Mouse (Mus musculus): ENCODE measurements around the gene Zswim5. TPM values are rescaled to one million over a fixed set of nuclear protein-coding genes. Genes with fewer than 3 reads are reported as not detected.

Gene Zswim5
- polyA plus RNA-seq (2017; shearing (Covaris generic)): under 1 TPM; 0.04 to 0.21 TPM

GRCm38 (mm10) chr4:116876995-116877728, at the start of gene Zswim5:
Gene Zswim5 (plus strand): TSS chr4:116877376.

GRCm38 (mm10) chr4:116993672-116994621, 116.8 kb downstream of the Zswim5 start, which contains the start of gene Urod:
Gene Urod (minus strand): TSS chr4:116994413.

GRCm38 (mm10) chr4:116995131-116995797, 118.1 kb downstream of the Zswim5 start, which contains the start of gene Hectd3:
Gene Hectd3 (plus strand): TSS chr4:116995317.

GRCm38 (mm10) chr4:117019206-117020134, 142.3 kb downstream of the Zswim5 start, which contains the start of gene Eif2b3:
Gene Eif2b3 (plus strand): TSS chr4:117019402.

Other genes starting within 250 kb of the Zswim5 start
- 10 to 100 TPM; 50.5 to 76.9 TPM for gene Nasp, start 249.4 kb upstream of the Zswim5 start, polyA plus RNA-seq (2017; shearing (Covaris generic))
- 100 to 1,000 TPM; 297 to 376 TPM for gene Akr1a1, start 225.7 kb upstream of the Zswim5 start, polyA plus RNA-seq (2017; shearing (Covaris generic))
- gene Prdx1, start 191.8 kb upstream of the Zswim5 start, polyA plus RNA-seq (2017; shearing (Covaris generic)): 100 to 1,000 TPM; 622 to 762 TPM
- 1 to 10 TPM; 4.0 to 8.7 TPM for gene Mmachc, start 169.0 kb upstream of the Zswim5 start, polyA plus RNA-seq (2017; shearing (Covaris generic))
- 1 to 10 TPM; 7.5 to 7.7 TPM for gene Ccdc163, start 168.9 kb upstream of the Zswim5 start, polyA plus RNA-seq (2017; shearing (Covaris generic))
- 1 to 10 TPM; 4.7 to 6.6 TPM for gene Tesk2, start 156.4 kb upstream of the Zswim5 start, polyA plus RNA-seq (2017; shearing (Covaris generic))
- 10 to 100 TPM; 31.7 to 36.5 TPM for gene Toe1, start 69.7 kb upstream of the Zswim5 start, polyA plus RNA-seq (2017; shearing (Covaris generic))
- gene Mutyh, start 69.7 kb upstream of the Zswim5 start, polyA plus RNA-seq (2017; shearing (Covaris generic)): 10 to 100 TPM; 11.3 to 13.3 TPM
- under 1 TPM; 0.18 to 0.44 TPM for gene Hpdl, start 55.7 kb upstream of the Zswim5 start, polyA plus RNA-seq (2017; shearing (Covaris generic))
- 100 to 1,000 TPM in 1 of 2 experiments, 10 to 100 TPM in 1; 96.6 to 135 TPM for gene Urod, start 117.0 kb downstream of the Zswim5 start, polyA plus RNA-seq (2017; shearing (Covaris generic))
- 10 to 100 TPM; 30.4 to 36.9 TPM for gene Hectd3, start 117.9 kb downstream of the Zswim5 start, polyA plus RNA-seq (2017; shearing (Covaris generic))
- 10 to 100 TPM; 21.8 to 30.6 TPM for gene Eif2b3, start 142.0 kb downstream of the Zswim5 start, polyA plus RNA-seq (2017; shearing (Covaris generic))
- under 1 TPM; 0.10 to 0.16 TPM for gene Ptch2, start 218.7 kb downstream of the Zswim5 start, polyA plus RNA-seq (2017; shearing (Covaris generic))
- gene Btbd19, start 248.3 kb downstream of the Zswim5 start, polyA plus RNA-seq (2017; shearing (Covaris generic)): 10 to 100 TPM; 44.3 to 51.7 TPM
- gene Tctex1d4, start 249.4 kb downstream of the Zswim5 start, polyA plus RNA-seq (2017; shearing (Covaris generic)): 1 to 10 TPM; 1.8 to 3.0 TPM